Mouse (Mus musculus) midbrain, postnatal 0 days (tissue): Measurements from ENCODE around the gene Hoxc4. TPM values are rescaled to one million over a fixed set of nuclear protein-coding genes. Genes with fewer than 3 reads are reported as not detected.

Source experiments
- ATAC-seq: fragments of 200-750 bp; cut with Nextera tagmentation; 2 replicates; pipeline ENCODE4 v1.8.0; 2017; ENCODE audit warnings: moderate number of reproducible peaks, mild to moderate bottlenecking, moderate TSS enrichment, moderate library complexity; ENCODE audit not compliant: low FRiP score
- DNase-seq: peaks from one replicate; pipeline ENCODE4 v3.0.0-alpha.2; 2015; ENCODE audit warnings: low spot score
- H3K27ac ChIP-seq: fragments of 300-500 bp; sonication (generic); 2 replicates; pipeline ENCODE4 v1.5.1; 2014; ENCODE audit warnings: low read depth, mild to moderate bottlenecking, low read length, mixed read lengths
- H3K27me3 ChIP-seq: fragments of 300-500 bp; sonication (generic); 2 replicates; pipeline ENCODE4 v1.6.1; 2014; ENCODE audit warnings: low read length, control low read depth, mixed read lengths; ENCODE audit not compliant: insufficient read depth
- H3K36me3 ChIP-seq: fragments of 300-500 bp; sonication (generic); 2 replicates; pipeline ENCODE4 v1.6.1; 2014; ENCODE audit warnings: low read length, control low read depth, mixed read lengths; ENCODE audit not compliant: insufficient read depth
- H3K4me1 ChIP-seq: fragments of 300-500 bp; sonication (generic); 2 replicates; pipeline ENCODE4 v1.6.1; 2014; ENCODE audit warnings: mild to moderate bottlenecking, control low read depth, antibody characterized with exemption, low read length, mixed read lengths; ENCODE audit not compliant: insufficient read depth
- H3K4me2 ChIP-seq: fragments of 300-500 bp; sonication (generic); 2 replicates; pipeline ENCODE4 v1.6.1; 2014; ENCODE audit warnings: low read depth, mild to moderate bottlenecking, low read length, mixed read lengths; ENCODE audit not compliant: poor library complexity, severe bottlenecking
- H3K4me3 ChIP-seq: fragments of 300-500 bp; sonication (generic); 2 replicates; pipeline ENCODE4 v1.5.1; 2014; ENCODE audit warnings: low read depth, mild to moderate bottlenecking, low read length, moderate library complexity
- H3K9ac ChIP-seq: fragments of 300-500 bp; sonication (generic); replicated peaks from 2 replicates; pipeline ENCODE4 v1.6.1; 2014; ENCODE audit warnings: mild to moderate bottlenecking, low read length, moderate library complexity, mixed read lengths; ENCODE audit not compliant: poor library complexity, severe bottlenecking
- H3K9me3 ChIP-seq: fragments of 300-500 bp; sonication (generic); 2 replicates; pipeline ENCODE4 v1.6.1; 2016; ENCODE audit warnings: low read length, control low read depth
- CTCF ChIP-seq: IDR thresholded peaks from 2 replicates; pipeline ENCODE4 v1.5.1; 2016; ENCODE audit warnings: antibody characterized with exemption, mild to moderate bottlenecking
- WGBS: fragments of 180-500 bp; shearing (Covaris S2); extraction: QIAGEN DNeasy Blood & Tissue Kit; methylation state at CpG from one replicate; pipeline ENCODE4 v1.1.7; 2014; 5-methylcytosine and 5-hydroxymethylcytosine counted together
- polyA plus RNA-seq: library from polyadenylated mRNA; unstranded; fragments of >200 nt; fragmentation: Nextera tagmentation; extraction: Ambion mirVana; gene quantifications from 2 replicates; pipeline ENCODE4 v1.2.1, GENCODE M21; 2015
- total RNA-seq: library from RNA; depleted of rRNA; stranded (reverse); fragments of >200 nt; gene quantifications from 2 replicates; pipeline ENCODE4 v1.2.3, GENCODE M21; 2014

Gene Hoxc4
- total and polyA plus RNA-seq, 2 experiments from 2014 or later: 2.2 TPM; not detected in 1

GRCm38 (mm10) chr15:103060341-103061130 lies 41.8 kb downstream of the Hoxc4 start:
- no peak for TF ChIP-seq CTCF
- no peak overlapping the region for H3K4me2 ChIP-seq

GRCm38 (mm10) chr15:103061131-103061825 lies 42.5 kb downstream of the Hoxc4 start:
- H3K27ac ChIP-seq: no peak overlapping the region
- no peak for ATAC-seq

More at GRCm38 (mm10) chr15:103060341-103061130, 41.8 kb downstream of the Hoxc4 start:
- Histone ChIP-seq H3K4me1 (no peaks in the 10 kb centered on the region), H3K27me3 (peaks cover 81% of the 10 kb centered on the region), H3K9ac (no peak overlapping the region), H3K9me3 (no peaks in the 10 kb centered on the region), H3K4me3 (no peak overlapping the region), H3K36me3 (no peaks in the 10 kb centered on the region), H3K27ac (no peak overlapping the region)
- ATAC-seq (no peak), DNase-seq (peak; percentile 58)
- WGBS: 2% methylated on average over 36 of the region's 36 CpGs

GRCm38 (mm10) chr15:103061988-103062387 lies 43.3 kb downstream of the Hoxc4 start:
- Histone ChIP-seq H3K27me3 (peaks cover 74% of the 10 kb centered on the region), H3K9me3 (no peaks in the 10 kb centered on the region), H3K4me1 (no peaks in the 10 kb centered on the region), H3K36me3 (no peaks in the 10 kb centered on the region), H3K4me3 (no peak overlapping the region), H3K9ac (no peak overlapping the region), H3K4me2 (no peak overlapping the region), H3K27ac (no peak overlapping the region)
- WGBS: 20% methylated on average over 2 of the region's 2 CpGs
- ATAC-seq: no peak
- no peak for DNase-seq
- no peak for TF ChIP-seq CTCF

More at GRCm38 (mm10) chr15:103061131-103061825, 42.5 kb downstream of the Hoxc4 start:
- no peaks in the 10 kb centered on the region for H3K4me1 ChIP-seq
- no peaks in the 10 kb centered on the region for H3K36me3 ChIP-seq
- peaks cover 78% of the 10 kb centered on the region for H3K27me3 ChIP-seq
- no peak for TF ChIP-seq CTCF
- H3K4me2 ChIP-seq: no peak overlapping the region
- H3K4me3 ChIP-seq: no peak overlapping the region
- peak; percentile 47 for DNase-seq
- H3K9ac ChIP-seq: no peak overlapping the region
- 1% methylated on average over 30 of the region's 30 CpGs for WGBS
- no peaks in the 10 kb centered on the region for H3K9me3 ChIP-seq

- Histone ChIP-seq H3K4me2 (no peak overlapping the region), H3K27me3 (peaks cover 89% of the 10 kb centered on the region), H3K36me3 (no peaks in the 10 kb centered on the region), H3K9me3 (no peaks in the 10 kb centered on the region), H3K4me3 (no peak overlapping the region), H3K27ac (no peak overlapping the region), H3K9ac (no peak overlapping the region), H3K4me1 (no peaks in the 10 kb centered on the region)
- TF ChIP-seq CTCF: no peak
- ATAC-seq: no peak
- no peak for DNase-seq
- 48% methylated on average over 7 of the region's 7 CpGs for WGBS
Observed at GRCm38 (mm10) chr15:103065642-103066041, 46.9 kb downstream of the Hoxc4 start.

- Histone ChIP-seq H3K4me1 (no peaks in the 10 kb centered on the region), H3K9ac (no peak overlapping the region), H3K4me3 (no peak overlapping the region), H3K27ac (no peak overlapping the region), H3K36me3 (no peaks in the 10 kb centered on the region), H3K27me3 (peaks cover 77% of the 10 kb centered on the region), H3K9me3 (no peaks in the 10 kb centered on the region), H3K4me2 (no peak overlapping the region)
- DNase-seq (no peak), ATAC-seq (no peak)
- WGBS: 70% methylated on average over 4 of the region's 4 CpGs
- TF ChIP-seq CTCF: no peak
Observed at GRCm38 (mm10) chr15:103067701-103068100, 49.0 kb downstream of the Hoxc4 start.

- no peak overlapping the region for H3K27ac ChIP-seq
- H3K4me2 ChIP-seq: no peak overlapping the region
- ATAC-seq: no peak
- H3K9me3 ChIP-seq: no peaks in the 10 kb centered on the region
- no peaks in the 10 kb centered on the region for H3K4me1 ChIP-seq
- no peak for TF ChIP-seq CTCF
- no peak for DNase-seq
- peaks cover 62% of the 10 kb centered on the region for H3K27me3 ChIP-seq
- no peak overlapping the region for H3K4me3 ChIP-seq
- no peak overlapping the region for H3K9ac ChIP-seq
- H3K36me3 ChIP-seq: no peaks in the 10 kb centered on the region
- under 1% methylated on average over 18 of the region's 18 CpGs for WGBS
Observed at GRCm38 (mm10) chr15:103069173-103069572, 50.4 kb downstream of the Hoxc4 start.
